Mouse (Mus musculus) embryo, embryonic 11 days (tissue): ENCODE data around the gene Ugt1a10.
"Not testable (repeated sequence)": the region's sequence is repeated elsewhere in the genome, so short reads cannot be mapped to it uniquely, and the experiment has no call there.

Source experiments
- DNase-seq: peaks from one replicate; pipeline ENCODE4 v3.0.0-alpha.2; 2015

Ugt1a10 gene

DNA sequence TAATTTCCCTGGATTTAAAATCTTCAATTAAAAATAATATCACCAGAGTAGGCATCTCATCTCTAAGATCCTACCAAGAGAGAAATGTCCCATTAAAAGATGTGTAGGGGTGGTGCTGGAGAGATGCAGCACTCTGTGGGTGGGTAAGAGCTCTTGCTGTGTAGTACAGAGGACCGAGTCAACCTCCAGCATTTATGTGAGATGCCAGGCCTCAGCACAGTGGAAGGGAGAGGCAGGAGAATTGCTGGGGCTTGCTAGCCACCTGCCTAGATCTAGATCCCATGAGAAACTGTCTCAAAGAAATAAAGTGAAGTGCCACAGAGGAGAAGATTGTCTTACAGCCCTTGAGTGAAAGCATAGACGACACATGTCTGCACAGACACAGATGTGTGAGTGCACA is 161.4 kb downstream of the Ugt1a10 start:
- peak; percentile 1 for DNase-seq

DNA sequence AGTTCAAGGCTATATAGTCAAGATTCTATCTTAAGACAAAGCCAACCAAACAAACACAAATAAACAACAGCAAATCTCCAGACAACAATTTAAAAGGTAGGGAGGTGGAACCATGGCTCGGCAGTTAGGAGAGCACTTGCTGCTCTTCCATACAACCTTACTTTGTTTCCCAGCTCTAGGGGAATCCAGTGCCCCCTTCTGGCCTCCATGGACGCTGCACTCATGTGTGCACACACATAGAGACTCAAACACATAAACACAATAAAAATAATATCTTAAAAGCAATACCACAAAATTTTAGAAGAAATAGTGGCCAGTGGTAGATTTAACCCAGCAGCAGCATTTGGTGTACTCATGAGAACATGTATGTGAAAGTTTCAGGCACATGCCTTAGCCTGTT is 162.0 kb downstream of the Ugt1a10 start:
- peak; percentile 1 for DNase-seq

DNA sequence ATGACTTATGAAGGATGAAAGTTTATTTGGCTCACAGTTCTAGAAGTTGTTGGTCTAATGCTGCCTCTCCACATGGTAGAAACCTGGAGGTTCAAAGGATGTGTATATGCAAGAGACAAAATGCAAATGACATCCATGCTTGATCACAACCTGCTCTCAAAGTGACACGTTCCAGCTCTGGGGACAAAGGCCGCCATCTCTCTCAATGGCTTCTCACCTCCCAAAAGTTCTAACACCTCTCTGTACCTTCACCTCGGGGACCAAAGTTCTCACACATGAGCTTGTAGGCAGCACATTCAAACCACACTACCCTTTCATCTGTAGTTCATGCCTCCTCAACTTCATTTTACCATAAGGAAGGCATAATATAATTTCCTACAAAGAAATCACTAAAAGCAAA is 162.4 kb downstream of the Ugt1a10 start:
- DNase-seq = peak; percentile 2

DNA sequence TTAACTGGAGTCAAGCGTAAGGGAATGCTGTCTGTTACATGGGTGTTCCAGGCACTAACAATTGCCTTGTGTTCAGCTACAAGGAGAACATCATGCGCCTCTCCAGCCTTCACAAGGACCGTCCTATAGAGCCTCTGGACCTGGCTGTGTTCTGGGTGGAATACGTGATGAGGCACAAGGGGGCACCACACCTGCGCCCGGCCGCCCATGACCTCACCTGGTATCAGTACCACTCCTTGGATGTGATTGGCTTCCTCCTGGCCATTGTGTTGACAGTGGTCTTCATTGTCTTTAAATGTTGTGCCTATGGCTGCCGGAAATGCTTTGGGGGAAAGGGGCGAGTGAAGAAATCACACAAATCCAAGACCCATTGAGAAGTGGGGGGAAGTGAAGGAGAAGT is 162.9 kb downstream of the Ugt1a10 start:
- DNase-seq = peak; percentile 1

DNA sequence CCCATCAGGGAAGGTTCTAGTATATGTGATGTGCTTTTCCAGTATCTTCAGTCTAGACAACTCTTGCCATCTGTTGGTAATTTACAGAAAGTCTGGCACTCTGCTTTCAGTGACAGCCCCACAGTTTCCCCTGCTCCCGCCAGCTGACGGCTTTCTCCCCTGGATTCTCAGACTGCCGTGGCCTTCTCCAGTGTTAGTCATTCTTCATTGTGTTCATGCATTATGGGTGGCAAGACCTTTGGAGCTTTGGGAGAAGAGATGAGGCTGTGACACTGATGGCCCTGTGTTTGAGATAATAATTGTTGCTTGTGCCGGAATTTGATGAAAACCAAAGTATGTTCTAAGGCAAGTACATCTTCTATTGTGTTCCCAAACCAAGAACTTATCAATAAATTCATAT is 163.4 kb downstream of the Ugt1a10 start:
- DNase-seq = no peak

DNA sequence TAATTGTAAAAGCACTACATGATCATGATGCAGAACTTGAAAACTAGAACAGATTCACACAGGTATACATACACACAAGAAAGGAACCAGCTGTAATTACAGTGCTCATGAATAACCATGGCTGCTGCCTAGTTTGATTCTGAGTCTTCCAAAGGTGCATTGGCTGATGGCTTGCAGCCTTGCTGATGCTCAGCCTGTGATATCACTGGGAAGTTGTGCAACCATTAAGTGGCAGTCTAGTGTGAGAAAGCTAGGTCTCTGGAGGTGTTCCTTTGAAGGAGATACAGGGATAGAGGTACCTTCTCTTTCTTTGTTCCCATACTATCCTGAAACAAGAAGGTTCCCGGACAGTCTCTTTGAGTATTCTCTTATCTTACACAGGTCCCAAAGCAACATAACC is 163.9 kb downstream of the Ugt1a10 start:
- DNase-seq = no peak

DNA sequence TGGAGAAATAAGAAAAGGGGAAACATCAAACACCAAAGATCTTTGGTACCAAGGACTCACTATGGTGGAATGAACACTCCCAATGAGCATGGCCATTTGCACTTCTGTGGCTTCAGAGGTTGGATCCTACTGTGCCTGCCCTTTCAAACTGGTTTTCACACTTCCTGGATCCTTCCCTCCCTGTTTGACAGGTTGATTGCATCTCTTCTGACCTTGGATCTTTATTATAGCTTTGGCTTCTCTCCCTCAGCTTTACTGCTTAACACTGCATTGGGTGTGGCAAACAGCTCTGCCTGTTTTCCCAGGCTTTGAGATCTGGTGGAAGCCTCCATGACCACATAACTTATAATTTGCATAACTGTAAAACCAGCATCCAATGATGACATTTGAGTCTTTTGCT is 165.1 kb downstream of the Ugt1a10 start:
- no peak for DNase-seq

DNA sequence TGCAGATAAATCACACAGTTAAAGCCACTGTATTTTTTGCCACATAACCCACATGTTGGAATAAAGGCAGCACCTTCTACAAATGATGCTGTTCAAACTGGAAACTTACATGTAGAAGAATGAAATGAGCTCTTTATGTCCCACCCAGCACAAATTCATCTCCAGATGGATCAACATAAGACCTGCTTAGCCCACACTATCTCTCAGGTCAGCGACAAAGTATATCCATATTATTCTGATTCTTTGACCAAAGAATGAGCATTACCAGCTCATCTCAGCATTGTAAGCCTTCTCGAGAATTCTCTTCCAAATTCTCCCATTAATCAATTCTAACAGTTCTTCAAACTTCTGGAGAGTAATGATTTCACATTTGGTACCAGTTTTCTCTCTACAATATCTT is 167.0 kb downstream of the Ugt1a10 start:
- DNase-seq = no peak

DNA sequence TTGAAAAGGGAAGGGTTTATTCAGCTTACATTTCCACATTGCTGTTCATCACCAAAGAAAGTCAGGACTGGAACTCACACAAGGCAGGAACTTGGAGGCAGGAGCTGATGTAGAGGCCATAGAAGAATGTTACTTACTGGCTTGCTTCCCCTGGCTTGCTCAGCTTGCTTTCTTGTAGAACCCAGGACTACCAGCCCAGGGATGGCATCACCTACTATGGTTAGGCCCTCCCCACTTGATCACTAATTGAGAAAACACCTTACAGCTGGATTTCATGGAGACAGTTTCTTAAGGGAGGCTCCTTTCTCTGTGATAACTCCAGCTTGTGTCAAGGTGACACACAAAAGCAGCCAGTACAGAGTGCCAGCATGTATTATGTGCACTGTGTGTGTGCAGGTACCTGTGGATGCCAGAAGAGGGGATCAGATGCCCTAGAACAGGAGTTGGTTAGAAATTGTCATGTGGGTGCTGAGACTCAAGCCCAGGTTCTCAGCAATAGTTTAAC is 167.9 kb downstream of the Ugt1a10 start:
- DNase-seq = not testable (repeated sequence)

DNA sequence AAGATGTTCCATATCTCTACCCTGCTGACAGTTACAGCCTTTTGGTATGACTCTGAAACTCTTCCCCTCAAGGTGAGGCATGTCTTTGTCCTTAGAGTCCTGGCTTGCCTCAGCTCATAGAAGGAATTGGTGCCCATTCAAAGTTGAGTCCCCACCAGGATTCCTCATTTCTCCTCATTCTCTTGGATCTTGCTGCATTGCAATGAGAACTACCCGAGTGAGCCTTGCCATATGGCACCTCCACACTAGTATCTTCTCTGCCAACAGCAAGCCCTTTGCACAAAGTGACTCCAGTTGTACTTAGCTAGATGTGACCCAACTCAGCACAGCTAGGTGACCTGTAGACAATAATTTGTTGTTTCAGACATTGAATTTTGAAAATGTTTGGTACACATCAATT is 168.4 kb downstream of the Ugt1a10 start:
- no peak for DNase-seq

DNA sequence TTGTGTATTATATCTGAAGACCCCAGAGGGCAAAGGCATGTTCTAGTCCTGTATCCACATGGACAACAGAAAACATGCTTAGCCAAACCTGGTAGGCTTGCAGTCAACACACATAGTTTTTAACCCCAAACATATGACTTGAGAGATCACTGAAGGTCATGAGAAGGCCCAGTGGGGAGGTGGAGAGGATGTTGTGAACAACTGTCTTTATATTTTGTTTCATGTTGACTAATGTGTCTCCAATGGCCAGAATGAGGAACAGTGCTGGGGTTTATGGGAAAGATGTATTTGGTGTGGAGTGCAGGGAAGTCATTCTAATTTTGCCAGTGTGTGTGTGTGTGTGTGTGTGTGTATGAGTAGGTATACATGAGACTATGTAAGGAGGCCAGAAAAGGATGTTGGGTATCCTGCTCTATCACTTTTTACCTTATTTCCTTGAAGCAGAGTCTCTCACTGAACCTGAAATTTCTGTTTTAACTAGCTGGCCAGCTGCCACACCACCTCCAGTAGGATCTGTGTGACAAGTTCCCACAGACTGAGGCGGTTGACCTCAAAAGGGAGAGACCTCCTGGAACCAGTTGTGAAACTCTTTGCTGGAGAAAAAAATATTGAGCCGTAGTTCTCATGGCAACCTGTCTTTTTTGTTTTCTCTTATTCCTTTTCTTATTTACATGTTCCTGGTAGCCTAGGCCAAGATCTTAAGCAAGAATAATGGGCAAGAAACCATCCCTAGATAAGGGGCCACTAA is 169.0 kb downstream of the Ugt1a10 start:
- no peak for DNase-seq

DNA sequence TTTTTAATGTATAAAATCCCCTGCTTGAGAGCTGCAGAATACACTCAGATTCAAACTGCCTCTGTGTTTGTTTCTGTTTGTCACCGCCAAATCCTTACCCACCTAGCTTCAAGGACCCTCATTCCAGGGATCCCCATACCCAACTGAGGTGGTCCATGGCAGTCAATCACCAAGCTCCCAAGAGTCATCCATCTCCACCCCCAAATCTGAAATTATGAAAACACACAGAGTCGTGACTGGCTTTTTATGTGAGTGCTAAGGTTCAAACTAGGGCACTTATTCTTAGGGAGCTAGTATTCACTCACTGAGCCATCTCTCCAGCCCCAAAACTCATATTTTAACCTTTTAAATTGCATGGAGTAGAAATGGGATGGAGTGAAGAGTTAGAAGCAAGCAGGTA is 170.1 kb downstream of the Ugt1a10 start:
- DNase-seq = not testable (repeated sequence)

DNA sequence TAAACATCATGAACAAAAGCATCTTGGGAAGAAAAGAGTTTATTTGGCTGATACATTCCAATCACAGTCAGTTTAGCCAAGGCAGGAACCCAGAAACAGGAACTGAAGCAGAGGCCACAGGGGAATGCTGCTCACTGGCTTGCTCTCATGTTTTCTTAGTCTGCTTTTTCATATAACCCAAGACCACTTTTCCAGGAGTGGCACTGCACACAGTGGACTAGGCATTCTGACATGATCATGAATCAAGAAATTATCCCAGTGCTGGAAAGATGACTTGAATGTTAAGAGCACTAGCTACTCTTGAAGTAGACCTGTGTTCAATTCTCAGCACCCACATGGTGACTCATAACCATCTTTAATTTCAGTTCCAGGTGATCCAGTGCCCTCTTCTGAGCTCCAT is 170.6 kb downstream of the Ugt1a10 start:
- DNase-seq = no peak

DNA sequence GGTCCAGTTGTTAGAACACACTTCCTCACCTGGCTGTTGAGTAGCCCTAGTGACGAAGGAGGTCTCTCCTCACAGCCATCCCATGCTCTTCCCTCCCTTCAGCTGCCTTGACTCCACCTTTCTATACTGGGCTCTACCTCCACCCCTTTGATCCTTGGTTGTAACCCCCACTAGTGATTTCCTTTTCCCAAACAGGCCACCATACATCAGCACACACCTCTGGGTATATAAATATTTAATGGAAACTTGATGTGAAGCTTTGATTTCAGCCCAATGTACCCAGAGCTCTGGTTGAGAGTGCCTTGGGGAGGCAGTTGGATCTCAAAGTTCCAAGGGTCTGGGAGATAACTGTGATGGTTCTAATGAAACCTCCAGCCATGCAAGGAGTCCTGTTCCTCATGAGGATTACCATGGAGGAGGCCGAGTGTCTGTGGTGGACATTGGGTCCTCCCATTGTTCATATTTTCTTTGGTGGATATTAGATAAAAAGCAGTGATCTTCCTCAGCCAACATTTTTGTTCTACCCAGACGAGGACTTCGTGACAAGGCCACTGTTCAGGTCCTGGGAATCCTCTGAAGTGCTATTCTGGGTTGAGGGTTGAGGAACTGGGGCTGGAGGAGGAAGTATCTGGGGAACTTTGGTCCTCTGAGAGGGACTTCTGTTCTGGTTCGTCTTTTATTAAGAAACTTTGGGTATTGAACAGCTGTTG is 171.6 kb downstream of the Ugt1a10 start, which contains the start of gene Mroh2a:
TSS of gene Mroh2a (plus strand) at position 317 of the 710 bp plus-strand sequence.
- no peak for DNase-seq

DNA sequence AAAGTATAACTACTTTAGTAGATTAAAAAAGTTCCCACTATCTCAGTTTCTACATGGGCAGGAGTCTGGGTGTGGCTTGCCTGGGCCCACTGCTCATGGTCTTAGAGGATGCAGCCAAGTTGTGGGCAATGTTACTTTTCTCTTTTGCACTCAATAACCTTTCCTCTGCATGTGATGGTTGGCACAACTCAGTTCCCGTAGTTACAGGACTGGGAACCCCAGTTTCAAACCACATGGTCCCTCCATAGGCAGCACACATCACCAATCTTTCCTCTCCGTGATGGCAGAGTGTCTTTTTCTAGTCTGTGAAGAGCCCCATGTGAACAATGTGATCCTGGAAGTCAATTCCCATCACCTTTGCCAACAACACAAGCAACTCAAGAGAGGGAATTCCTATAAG is 172.3 kb downstream of the Ugt1a10 start:
- no peak for DNase-seq

DNA sequence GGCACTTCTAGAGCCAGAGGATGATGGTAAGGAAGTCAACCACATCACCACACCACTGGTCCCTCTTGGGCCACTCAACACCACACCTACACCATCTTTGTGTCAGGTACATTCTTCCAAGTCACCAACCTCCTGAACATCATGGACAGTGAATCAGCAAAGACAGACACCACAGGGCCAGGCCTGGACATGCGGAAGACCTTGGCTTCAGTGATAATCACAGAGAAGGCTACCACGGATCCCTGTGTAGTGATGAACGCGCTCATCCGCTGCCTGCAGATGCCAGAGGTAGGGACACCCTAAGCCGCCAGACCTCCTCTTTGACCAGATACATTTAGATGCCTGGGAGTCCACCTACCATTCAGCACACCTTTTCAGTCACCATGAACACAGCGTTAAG is 172.9 kb downstream of the Ugt1a10 start:
- DNase-seq = no peak

DNA sequence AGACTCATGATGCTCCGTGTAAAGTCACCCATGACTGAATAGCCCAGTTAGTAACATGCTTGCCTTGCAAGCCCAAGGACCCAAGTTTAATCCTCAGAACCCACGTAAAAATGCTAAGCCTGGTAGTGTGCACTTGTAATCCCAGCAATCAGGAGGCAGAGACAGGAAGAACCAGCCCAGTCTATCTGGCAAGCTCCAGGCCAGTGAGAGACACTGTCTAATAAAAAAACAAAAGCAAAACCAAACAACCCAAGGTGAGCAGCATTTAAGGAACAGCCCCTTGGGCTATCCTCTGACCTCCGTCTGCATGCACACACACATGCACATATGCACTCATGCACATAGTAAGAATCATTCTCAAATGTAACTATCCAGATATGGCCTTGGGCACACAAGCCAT is 174.4 kb downstream of the Ugt1a10 start:
- no peak for DNase-seq

DNA sequence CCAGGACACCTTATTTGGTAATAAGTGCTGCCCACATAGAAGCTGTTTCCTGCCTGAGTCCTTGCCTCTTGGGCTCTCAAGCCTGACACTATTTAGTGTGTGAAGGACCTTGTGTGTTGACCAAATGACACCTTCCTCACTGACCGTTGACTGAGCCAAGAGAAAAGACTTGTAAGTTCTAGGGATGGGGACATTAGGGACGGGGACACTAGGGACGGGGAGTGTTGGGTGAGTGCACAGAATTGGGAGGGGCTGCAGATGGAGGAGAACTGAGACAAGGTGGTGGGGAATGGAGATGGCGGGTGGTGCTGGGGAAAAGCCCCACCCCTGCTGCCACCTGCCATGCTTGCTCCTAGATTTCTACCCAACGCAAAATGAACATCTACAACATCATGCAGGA is 174.8 kb downstream of the Ugt1a10 start:
- no peak for DNase-seq

DNA sequence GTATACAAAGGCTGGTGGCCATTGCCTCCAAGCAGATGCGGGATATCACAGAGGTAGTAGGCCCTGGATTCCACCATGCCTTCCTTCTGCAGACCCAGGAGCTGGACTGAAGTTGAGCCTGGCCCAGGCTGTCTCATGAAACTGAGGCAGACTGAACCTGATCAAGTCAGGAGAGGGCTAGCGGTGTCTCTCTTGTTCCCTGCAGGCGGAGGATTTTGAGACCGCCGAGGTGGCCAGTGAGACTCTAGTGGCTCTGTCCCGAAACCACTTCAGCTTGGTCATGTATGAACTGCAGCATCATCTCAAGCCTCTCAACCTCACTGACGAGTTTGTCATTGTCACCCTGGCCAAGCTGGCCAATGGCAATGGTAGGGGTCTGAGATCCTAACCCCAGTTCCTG is 175.2 kb downstream of the Ugt1a10 start:
- DNase-seq = no peak

DNA sequence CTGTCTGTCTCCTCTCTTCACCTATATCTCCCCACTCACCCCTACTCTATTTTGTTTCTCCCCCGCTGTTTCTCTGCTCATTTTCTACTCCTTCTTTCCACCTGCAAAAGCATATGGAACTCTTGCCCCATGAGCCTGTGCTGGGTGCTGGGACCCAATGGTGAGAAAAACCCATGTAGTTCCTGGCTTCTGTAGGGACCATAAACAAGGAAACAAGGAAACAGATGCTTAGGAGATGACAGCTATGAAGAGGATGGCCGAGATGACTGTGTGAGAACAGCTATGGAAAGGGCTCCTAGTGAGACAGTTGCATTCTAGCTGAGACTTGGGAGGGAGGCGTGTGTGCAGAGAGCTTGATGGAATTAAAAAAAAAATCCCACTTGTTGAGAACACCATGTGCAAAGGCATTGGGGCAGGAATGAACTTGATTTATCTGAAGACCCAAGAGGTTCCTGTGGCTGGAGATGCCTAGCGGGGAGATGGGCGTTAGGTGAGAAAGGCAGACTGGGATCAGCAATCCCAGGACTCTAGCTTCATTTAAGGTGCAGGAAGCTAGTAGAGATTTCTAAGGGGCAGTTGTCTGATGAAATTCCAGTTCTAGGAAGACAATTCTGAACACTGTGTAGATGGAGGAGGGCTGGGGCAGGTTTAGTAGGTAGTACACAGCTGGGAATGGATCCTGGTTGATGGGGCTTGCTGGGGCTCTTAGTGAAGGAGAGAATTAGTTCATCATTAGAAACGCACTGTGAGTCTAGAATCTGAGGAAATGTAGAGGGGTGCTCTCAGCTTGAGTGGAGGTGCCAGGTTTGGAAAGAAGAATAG is 176.0 kb downstream of the Ugt1a10 start:
- no peak for DNase-seq

DNA sequence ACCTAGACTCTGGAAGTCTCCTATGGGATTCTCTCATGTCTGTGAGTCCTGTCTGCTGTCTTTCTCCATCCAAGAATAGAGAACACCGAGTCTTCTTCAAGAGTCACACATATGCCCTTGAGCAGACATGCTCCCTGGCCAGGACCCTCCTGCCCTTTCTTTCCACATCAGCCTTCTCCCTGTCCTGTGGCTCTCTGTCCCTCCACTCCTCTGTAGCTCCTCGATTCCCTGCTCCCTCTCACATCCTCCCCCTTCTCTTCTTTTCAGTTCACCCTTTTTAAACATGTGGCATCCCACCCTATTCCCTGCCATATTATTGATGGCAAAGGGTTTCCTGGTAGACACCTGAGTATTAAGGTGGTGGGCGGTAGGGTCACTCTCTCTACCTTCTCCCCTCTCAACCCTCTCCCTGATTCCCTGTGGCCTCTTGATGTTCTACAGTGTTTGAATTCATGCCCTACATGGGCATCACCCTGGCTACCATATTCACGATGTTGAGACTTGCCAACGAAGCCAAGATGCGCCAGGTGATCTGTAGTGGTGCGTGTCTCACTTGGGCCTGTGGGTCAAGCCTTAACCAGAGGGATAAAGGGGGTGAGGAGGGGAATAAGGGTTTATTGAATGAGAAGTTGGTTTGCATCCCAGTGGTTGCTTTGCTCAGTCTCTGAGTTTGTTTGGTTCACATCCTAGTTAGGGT is 176.8 kb downstream of the Ugt1a10 start:
- no peak for DNase-seq

DNA sequence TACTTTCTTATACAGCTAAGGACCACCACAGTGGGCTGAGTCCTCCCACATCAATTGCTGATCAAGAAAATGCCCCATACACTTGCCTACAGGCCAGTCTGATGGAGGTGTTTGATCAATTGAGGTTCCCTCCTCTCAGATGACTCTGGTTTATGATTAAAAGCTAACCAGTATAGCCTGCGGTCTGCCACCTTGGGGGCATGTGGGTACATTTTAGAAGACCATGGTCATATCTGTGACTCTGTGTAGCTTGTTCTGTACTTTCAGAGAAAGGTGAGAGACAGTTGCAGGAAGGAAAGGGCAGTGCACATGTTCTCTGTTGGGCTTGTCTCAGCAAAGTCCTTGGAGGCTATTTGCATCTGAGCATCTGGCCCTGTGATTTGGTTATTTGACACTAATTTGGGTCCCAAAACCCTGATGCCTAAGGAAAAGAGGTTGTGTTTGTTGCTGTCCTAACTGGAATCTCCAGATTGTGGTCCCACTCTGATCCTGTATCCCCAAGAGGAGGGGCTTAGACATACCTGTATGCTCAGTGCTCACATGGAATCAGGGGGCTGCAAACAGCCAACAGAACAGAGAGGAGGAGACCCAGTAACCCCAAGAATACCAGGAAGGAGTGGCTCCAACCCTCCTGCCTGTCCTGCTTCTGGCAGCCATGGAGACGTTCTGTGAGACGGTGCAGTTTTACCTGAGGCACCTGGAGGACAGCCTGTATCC is 177.6 kb downstream of the Ugt1a10 start:
- DNase-seq = no peak
